Mouse (Mus musculus) lung, postnatal 25 days (tissue): ENCODE measurements at regions not wholly inside any gene's neighbourhood (a gene's known extent, or its start where the extent isn't known, plus 50 kb on each side); places are given as distances from the start of the nearest gene placed in this dataset.

Experiments
- DNase-seq: peaks from one replicate; pipeline ENCODE4 v3.0.0; 2022; ENCODE audit warnings: low spot score

GRCm38 (mm10) chrX:99593872-99594487 lies 122.9 kb upstream of the Pja1 start:
- DNase-seq, result no peak

GRCm38 (mm10) chrX:99592980-99593379 lies 121.9 kb upstream of the Pja1 start:
- DNase-seq, result no peak

- no peak for DNase-seq
Observed at GRCm38 (mm10) chrX:99587284-99587683, 116.2 kb upstream of the Pja1 start.

GRCm38 (mm10) chrX:99586282-99586681 lies 115.2 kb upstream of the Pja1 start:
- no peak for DNase-seq

GRCm38 (mm10) chrX:99585703-99586102 lies 114.6 kb upstream of the Pja1 start:
- no peak for DNase-seq

GRCm38 (mm10) chrX:99582611-99583010 lies 111.5 kb upstream of the Pja1 start:
- no peak for DNase-seq

- no peak for DNase-seq
Observed at GRCm38 (mm10) chrX:99581632-99582466, 110.8 kb upstream of the Pja1 start.

- DNase-seq, result no peak
Observed at GRCm38 (mm10) chrX:99579206-99579605, 108.1 kb upstream of the Pja1 start.

- no peak for DNase-seq
Observed at GRCm38 (mm10) chrX:99578796-99579195, 107.7 kb upstream of the Pja1 start.

GRCm38 (mm10) chrX:99575105-99575504 lies 104.0 kb upstream of the Pja1 start:
- no peak for DNase-seq

- peak; percentile 26 for DNase-seq
Observed at GRCm38 (mm10) chrX:99574441-99575103, 103.5 kb upstream of the Pja1 start.

- DNase-seq, result peak; percentile 12
Observed at GRCm38 (mm10) chrX:99570161-99570560, 99.1 kb upstream of the Pja1 start.

- DNase-seq, result no peak
Observed at GRCm38 (mm10) chrX:99568244-99568643, 97.2 kb upstream of the Pja1 start.

- DNase-seq, result peak; percentile 16
Observed at GRCm38 (mm10) chrX:99567367-99568164, 96.5 kb upstream of the Pja1 start.

- no peak for DNase-seq
Observed at GRCm38 (mm10) chrX:99561995-99562394, 90.9 kb upstream of the Pja1 start.

- peak; percentile 40 for DNase-seq
Observed at GRCm38 (mm10) chrX:99560699-99561098, 89.6 kb upstream of the Pja1 start.

GRCm38 (mm10) chrX:99556876-99557354 lies 85.8 kb upstream of the Pja1 start:
- no peak for DNase-seq

- DNase-seq, result no peak
Observed at GRCm38 (mm10) chrX:99555976-99556781, 85.1 kb upstream of the Pja1 start.

- no peak for DNase-seq
Observed at GRCm38 (mm10) chrX:99552778-99553177, 81.7 kb upstream of the Pja1 start.

GRCm38 (mm10) chrX:99550057-99550760 lies 79.1 kb upstream of the Pja1 start:
- no peak for DNase-seq
